Mouse (Mus musculus): ENCODE results near the gene Rab3d. TPM values are rescaled to one million over a fixed set of nuclear protein-coding genes. Genes with fewer than 3 reads are reported as not detected.

Gene Rab3d
- polyA plus RNA-seq (2012; rRNA removed) = 5.2 and 5.5 TPM in 2 replicates

GRCm38 (mm10) chr9:21918035-21918592 is at the start of gene Rab3d:
Gene Rab3d (minus strand): TSS chr9:21918192.

GRCm38 (mm10) chr9:21963417-21963816 is 45.4 kb upstream of the Rab3d start, which contains the start of gene Epor:
Gene Epor (minus strand): TSS chr9:21963506.

GRCm38 (mm10) chr9:21955570-21956281 is 37.7 kb upstream of the Rab3d start, which contains the start of gene Swsap1:
Gene Swsap1 (plus strand): TSS chr9:21955755.

GRCm38 (mm10) chr9:21936692-21937570 is 18.9 kb upstream of the Rab3d start, which contains the start of gene Plppr2:
Gene Plppr2 (plus strand): TSS chr9:21937033.

GRCm38 (mm10) chr9:21927208-21927753 is 9.3 kb upstream of the Rab3d start, which contains the start of the genes Ccdc159 and Tmem205:
Gene Ccdc159 (plus strand): TSS chr9:21927471.
Gene Tmem205 (minus strand): TSS chr9:21927556.

Other genes starting within 250 kb of the Rab3d start
- gene Ldlr, start 194.7 kb downstream of the Rab3d start, polyA plus RNA-seq (2012; rRNA removed) = 12.1 and 12.7 TPM in 2 replicates
- 52.4 and 58.5 TPM in 2 replicates for gene Spc24, start 157.9 kb downstream of the Rab3d start, polyA plus RNA-seq (2012; rRNA removed)
- 3.9 and 4.1 TPM in 2 replicates for gene Kank2, start 119.4 kb downstream of the Rab3d start, polyA plus RNA-seq (2012; rRNA removed)
- 17.9 and 18.5 TPM in 2 replicates for gene Angptl8, start 82.7 kb downstream of the Rab3d start, polyA plus RNA-seq (2012; rRNA removed)
- 9.2 and 9.4 TPM in 2 replicates for gene Dock6, start 65.6 kb downstream of the Rab3d start, polyA plus RNA-seq (2012; rRNA removed)
- gene Ccdc159, start 9.3 kb upstream of the Rab3d start, polyA plus RNA-seq (2012; rRNA removed) = 1.1 and 1.3 TPM in 2 replicates
- 31.9 and 38.6 TPM in 2 replicates for gene Tmem205, start 9.4 kb upstream of the Rab3d start, polyA plus RNA-seq (2012; rRNA removed)
- 2.4 and 2.6 TPM in 2 replicates for gene Plppr2, start 18.8 kb upstream of the Rab3d start, polyA plus RNA-seq (2012; rRNA removed)
- 1.2 and 1.4 TPM in 2 replicates for gene Swsap1, start 37.6 kb upstream of the Rab3d start, polyA plus RNA-seq (2012; rRNA removed)
- gene Epor, start 45.3 kb upstream of the Rab3d start, polyA plus RNA-seq (2012; rRNA removed) = 117 and 141 TPM in 2 replicates
- 0.10 TPM in 2 replicates for gene Rgl3, start 71.3 kb upstream of the Rab3d start, polyA plus RNA-seq (2012; rRNA removed)
- gene Ccdc151, start 84.4 kb upstream of the Rab3d start, polyA plus RNA-seq (2012; rRNA removed) = 0.05 and 0.06 TPM in 2 replicates
- 41.7 and 46.6 TPM in 2 replicates for gene Prkcsh, start 84.6 kb upstream of the Rab3d start, polyA plus RNA-seq (2012; rRNA removed)
- gene Elavl3, start 133.8 kb upstream of the Rab3d start, polyA plus RNA-seq (2012; rRNA removed) = 0.01 and 0.03 TPM in 2 replicates
- gene Gm49318, start 153.1 kb upstream of the Rab3d start, polyA plus RNA-seq (2012; rRNA removed) = not detected in 2 replicates
- 7.3 and 7.9 TPM in 2 replicates for gene Zfp653, start 153.2 kb upstream of the Rab3d start, polyA plus RNA-seq (2012; rRNA removed)
- gene Ecsit, start 167.2 kb upstream of the Rab3d start, polyA plus RNA-seq (2012; rRNA removed) = 13.1 and 15.4 TPM in 2 replicates
- 0.12 and 0.29 TPM in 2 replicates for gene Cnn1, start 181.0 kb upstream of the Rab3d start, polyA plus RNA-seq (2012; rRNA removed)
- gene Elof1, start 199.0 kb upstream of the Rab3d start, polyA plus RNA-seq (2012; rRNA removed) = 52.9 and 66.3 TPM in 2 replicates
- gene Acp5, start 217.5 kb upstream of the Rab3d start, polyA plus RNA-seq (2012; rRNA removed) = 160 and 181 TPM in 2 replicates
- gene Pigyl, start 238.7 kb upstream of the Rab3d start, polyA plus RNA-seq (2012; rRNA removed) = 29.2 and 32.3 TPM in 2 replicates

Measured in liver, embryonic 14 days (tissue).